Mouse (Mus musculus): ENCODE data around the gene Il17rd.

GRCm38 (mm10) chr14:27005937-27006336, 32.8 kb upstream of the Il17rd start:
- TF ChIP-seq CTCF (IDR thresholded peaks at IDR 0.05) (no peak), POLR2A (IDR thresholded peaks at IDR 0.05; ENCODE audit: insufficient read depth, low read depth, low read length) (no peak)

Measured in heart, adult 2 months (tissue).